Mouse (Mus musculus): ENCODE measurements at regions not wholly inside any gene's neighbourhood (a gene's known extent, or its start where the extent isn't known, plus 50 kb on each side); places are given as distances from the start of the nearest gene placed in this dataset.
A peak's percentile ranks its signal among the peaks of the same experiment; 100 is the strongest.

GRCm38 (mm10) chr15:36937757-36938498 is 69.6 kb downstream of the Zfp706 start:
- Histone ChIP-seq H3K36me3 (ENCODE audit: control insufficient read depth) (no peaks in the 10 kb centered on the region), H3K9me3 (ENCODE audit: control insufficient read depth, low read length) (no peaks in the 10 kb centered on the region), H3K4me3 (replicated peaks) (peak overlapping the region; percentile 68), H3K4me1 (ENCODE audit: control insufficient read depth) (peaks cover 25% of the 10 kb centered on the region), H3K27me3 (ENCODE audit: control insufficient read depth) (peaks cover 3% of the 10 kb centered on the region; the same call in 1 of the 2 replicates)
- no peak for TF ChIP-seq GATA1 (IDR thresholded peaks at IDR 0.05; ENCODE audit: low read length)
- TF ChIP-seq TAL1 (IDR thresholded peaks at IDR 0.05; ENCODE audit: low read length): no peak

GRCm38 (mm10) chr15:36937067-36937657 is 70.4 kb downstream of the Zfp706 start:
- no peak overlapping the region for H3K4me3 ChIP-seq (replicated peaks)
- H3K9me3 ChIP-seq (ENCODE audit: control insufficient read depth, low read length): no peaks in the 10 kb centered on the region
- peaks cover 25% of the 10 kb centered on the region for H3K4me1 ChIP-seq (ENCODE audit: control insufficient read depth)
- peaks cover 3% of the 10 kb centered on the region; the same call in 1 of the 2 replicates for H3K27me3 ChIP-seq (ENCODE audit: control insufficient read depth)
- TF ChIP-seq GATA1 (IDR thresholded peaks at IDR 0.05; ENCODE audit: low read length) (no peak), TAL1 (IDR thresholded peaks at IDR 0.05; ENCODE audit: low read length) (no peak)
- H3K36me3 ChIP-seq (ENCODE audit: control insufficient read depth): no peaks in the 10 kb centered on the region

GRCm38 (mm10) chr15:36934801-36935200 is 72.8 kb downstream of the Zfp706 start:
- Histone ChIP-seq H3K36me3 (ENCODE audit: control insufficient read depth) (no peaks in the 10 kb centered on the region), H3K4me1 (ENCODE audit: control insufficient read depth) (peaks cover 28% of the 10 kb centered on the region), H3K27me3 (ENCODE audit: control insufficient read depth) (peaks cover 3% of the 10 kb centered on the region; the same call in 1 of the 2 replicates), H3K9me3 (ENCODE audit: control insufficient read depth, low read length) (peaks cover 2% of the 10 kb centered on the region; the same call in 1 of the 2 replicates), H3K4me3 (replicated peaks) (no peak overlapping the region)
- TF ChIP-seq GATA1 (IDR thresholded peaks at IDR 0.05; ENCODE audit: low read length) (no peak), TAL1 (IDR thresholded peaks at IDR 0.05; ENCODE audit: low read length) (no peak)

GRCm38 (mm10) chr15:36933581-36933991 is 74.0 kb downstream of the Zfp706 start:
- Histone ChIP-seq H3K9me3 (ENCODE audit: control insufficient read depth, low read length) (peaks cover 2% of the 10 kb centered on the region; the same call in 1 of the 2 replicates), H3K4me1 (ENCODE audit: control insufficient read depth) (peaks cover 21% of the 10 kb centered on the region), H3K36me3 (ENCODE audit: control insufficient read depth) (no peaks in the 10 kb centered on the region), H3K4me3 (replicated peaks) (no peak overlapping the region), H3K27me3 (ENCODE audit: control insufficient read depth) (peaks cover 3% of the 10 kb centered on the region; the same call in 1 of the 2 replicates)
- no peak for TF ChIP-seq TAL1 (IDR thresholded peaks at IDR 0.05; ENCODE audit: low read length)
- TF ChIP-seq GATA1 (IDR thresholded peaks at IDR 0.05; ENCODE audit: low read length): no peak

GRCm38 (mm10) chr15:36931460-36931859 is 76.1 kb downstream of the Zfp706 start:
- Histone ChIP-seq H3K4me3 (replicated peaks) (no peak overlapping the region), H3K9me3 (ENCODE audit: control insufficient read depth, low read length) (peaks cover 2% of the 10 kb centered on the region; the same call in 1 of the 2 replicates), H3K27me3 (ENCODE audit: control insufficient read depth) (no peaks in the 10 kb centered on the region), H3K36me3 (ENCODE audit: control insufficient read depth) (no peaks in the 10 kb centered on the region), H3K4me1 (ENCODE audit: control insufficient read depth) (peaks cover 8% of the 10 kb centered on the region)
- no peak for TF ChIP-seq GATA1 (IDR thresholded peaks at IDR 0.05; ENCODE audit: low read length)
- TF ChIP-seq TAL1 (IDR thresholded peaks at IDR 0.05; ENCODE audit: low read length): no peak

GRCm38 (mm10) chr15:36930433-36930832 is 77.1 kb downstream of the Zfp706 start:
- TF ChIP-seq TAL1 (IDR thresholded peaks at IDR 0.05; ENCODE audit: low read length) (no peak), GATA1 (IDR thresholded peaks at IDR 0.05; ENCODE audit: low read length) (no peak)
- Histone ChIP-seq H3K4me3 (replicated peaks) (no peak overlapping the region), H3K9me3 (ENCODE audit: control insufficient read depth, low read length) (peaks cover 2% of the 10 kb centered on the region; the same call in 1 of the 2 replicates), H3K27me3 (ENCODE audit: control insufficient read depth) (no peaks in the 10 kb centered on the region), H3K36me3 (ENCODE audit: control insufficient read depth) (no peaks in the 10 kb centered on the region), H3K4me1 (ENCODE audit: control insufficient read depth) (peaks cover 8% of the 10 kb centered on the region)

- TF ChIP-seq GATA1 (IDR thresholded peaks at IDR 0.05; ENCODE audit: low read length) (no peak), TAL1 (IDR thresholded peaks at IDR 0.05; ENCODE audit: low read length) (no peak)
- H3K9me3 ChIP-seq (ENCODE audit: control insufficient read depth, low read length): peaks cover 2% of the 10 kb centered on the region; the same call in 1 of the 2 replicates
- H3K4me1 ChIP-seq (ENCODE audit: control insufficient read depth): peaks cover 8% of the 10 kb centered on the region
- no peak overlapping the region for H3K4me3 ChIP-seq (replicated peaks)
- no peaks in the 10 kb centered on the region for H3K36me3 ChIP-seq (ENCODE audit: control insufficient read depth)
- no peaks in the 10 kb centered on the region for H3K27me3 ChIP-seq (ENCODE audit: control insufficient read depth)
Measured at GRCm38 (mm10) chr15:36929786-36930185, 77.8 kb downstream of the Zfp706 start.

GRCm38 (mm10) chr15:36929088-36929487 is 78.5 kb downstream of the Zfp706 start:
- Histone ChIP-seq H3K36me3 (ENCODE audit: control insufficient read depth) (no peaks in the 10 kb centered on the region), H3K9me3 (ENCODE audit: control insufficient read depth, low read length) (peaks cover 2% of the 10 kb centered on the region; the same call in 1 of the 2 replicates), H3K4me1 (ENCODE audit: control insufficient read depth) (peaks cover 8% of the 10 kb centered on the region), H3K4me3 (replicated peaks) (no peak overlapping the region), H3K27me3 (ENCODE audit: control insufficient read depth) (no peaks in the 10 kb centered on the region)
- TF ChIP-seq TAL1 (IDR thresholded peaks at IDR 0.05; ENCODE audit: low read length) (no peak), GATA1 (IDR thresholded peaks at IDR 0.05; ENCODE audit: low read length) (no peak)

GRCm38 (mm10) chr15:36928678-36929077 is 78.9 kb downstream of the Zfp706 start:
- peaks cover 2% of the 10 kb centered on the region; the same call in 1 of the 2 replicates for H3K9me3 ChIP-seq (ENCODE audit: control insufficient read depth, low read length)
- H3K4me3 ChIP-seq (replicated peaks): no peak overlapping the region
- TF ChIP-seq GATA1 (IDR thresholded peaks at IDR 0.05; ENCODE audit: low read length) (no peak), TAL1 (IDR thresholded peaks at IDR 0.05; ENCODE audit: low read length) (no peak)
- H3K27me3 ChIP-seq (ENCODE audit: control insufficient read depth): no peaks in the 10 kb centered on the region
- H3K4me1 ChIP-seq (ENCODE audit: control insufficient read depth): peaks cover 8% of the 10 kb centered on the region
- no peaks in the 10 kb centered on the region for H3K36me3 ChIP-seq (ENCODE audit: control insufficient read depth)

Data from erythroblast, embryonic 14.5 days (primary cell).